Mouse (Mus musculus): ENCODE data around the gene Efna1.

DNA sequence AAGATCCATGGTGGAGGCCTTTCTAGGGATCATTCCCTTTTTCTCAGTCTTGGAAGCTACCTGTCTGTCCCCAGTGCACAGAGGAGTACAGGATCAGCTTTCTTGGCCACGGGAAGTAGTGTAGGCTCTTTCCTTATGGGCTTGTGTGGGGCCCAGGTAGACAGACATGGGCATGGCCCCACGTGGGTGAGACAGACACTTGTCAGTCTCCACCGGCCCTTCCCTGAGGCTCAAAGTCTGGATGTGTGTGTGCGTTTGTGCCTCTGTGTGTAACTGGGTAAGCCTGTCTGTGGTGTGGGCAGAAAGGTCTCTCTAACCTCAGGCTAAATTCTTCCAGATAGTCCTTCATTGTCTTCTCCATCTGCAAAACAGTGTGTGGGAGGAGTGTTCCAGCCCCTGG lies 24.2 kb upstream of the Efna1 start:
- TF ChIP-seq CTCF (IDR thresholded peaks at IDR 0.05; ENCODE audit: insufficient read depth, low read length) (no peak), POLR2A (IDR thresholded peaks at IDR 0.05; ENCODE audit: borderline replicate concordance, extremely low read depth, low read depth, low read length) (no peak)
